Mouse (Mus musculus): ENCODE results near the gene Ccng2. TPM values are rescaled to one million over a fixed set of nuclear protein-coding genes. Genes with fewer than 3 reads are reported as not detected.

The Ccng2 gene
- total RNA-seq, 2 experiments from 2014 or later = 8.6 to 9.7 TPM

DNA sequence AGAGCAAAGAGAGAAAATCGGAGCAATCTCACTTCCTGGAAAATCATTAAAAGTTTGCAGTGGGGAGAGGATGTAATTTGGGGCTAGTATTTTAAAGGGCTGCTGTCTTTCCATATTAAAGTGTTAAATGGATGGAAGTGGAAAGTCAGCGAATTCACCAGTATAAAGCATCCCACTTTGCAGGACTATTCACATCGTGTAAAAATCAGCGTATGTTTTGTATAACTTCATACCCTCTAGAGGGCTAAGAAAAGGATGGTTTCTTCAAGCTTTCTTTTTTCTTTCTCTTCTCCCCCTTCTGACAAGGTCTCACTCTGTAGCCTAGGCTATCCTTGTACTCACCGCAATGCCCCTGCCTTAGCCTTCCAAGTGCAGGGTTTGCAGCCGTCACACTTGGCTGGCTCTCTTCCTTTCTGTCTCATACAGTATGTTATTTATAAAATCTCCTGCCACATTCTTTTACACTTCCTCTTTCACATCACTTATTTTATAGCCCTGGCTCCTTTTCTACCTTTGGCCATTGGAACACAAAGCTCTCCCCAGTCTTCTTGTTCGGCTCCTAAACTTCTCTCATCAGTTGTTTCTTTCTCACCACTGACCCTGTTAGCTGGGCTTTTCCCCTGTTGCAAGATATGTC, 1.8 kb upstream of the Ccng2 start:
- intact Hi-C loops (cut with DNase I) = loop anchor here (5.0 to 10.0 kb wide), 2 partner anchors 173 to 1300 kb away; partner anchors contain the start of genes Rchy1 and Sept11
- Histone ChIP-seq H3K4me3 (peak overlapping the region; percentile 100), H3K27ac (peak overlapping the region; percentile 97)
- no peak for TF ChIP-seq CTCF (IDR thresholded peaks at IDR 0.05)
- DNase-seq = no peak

DNA sequence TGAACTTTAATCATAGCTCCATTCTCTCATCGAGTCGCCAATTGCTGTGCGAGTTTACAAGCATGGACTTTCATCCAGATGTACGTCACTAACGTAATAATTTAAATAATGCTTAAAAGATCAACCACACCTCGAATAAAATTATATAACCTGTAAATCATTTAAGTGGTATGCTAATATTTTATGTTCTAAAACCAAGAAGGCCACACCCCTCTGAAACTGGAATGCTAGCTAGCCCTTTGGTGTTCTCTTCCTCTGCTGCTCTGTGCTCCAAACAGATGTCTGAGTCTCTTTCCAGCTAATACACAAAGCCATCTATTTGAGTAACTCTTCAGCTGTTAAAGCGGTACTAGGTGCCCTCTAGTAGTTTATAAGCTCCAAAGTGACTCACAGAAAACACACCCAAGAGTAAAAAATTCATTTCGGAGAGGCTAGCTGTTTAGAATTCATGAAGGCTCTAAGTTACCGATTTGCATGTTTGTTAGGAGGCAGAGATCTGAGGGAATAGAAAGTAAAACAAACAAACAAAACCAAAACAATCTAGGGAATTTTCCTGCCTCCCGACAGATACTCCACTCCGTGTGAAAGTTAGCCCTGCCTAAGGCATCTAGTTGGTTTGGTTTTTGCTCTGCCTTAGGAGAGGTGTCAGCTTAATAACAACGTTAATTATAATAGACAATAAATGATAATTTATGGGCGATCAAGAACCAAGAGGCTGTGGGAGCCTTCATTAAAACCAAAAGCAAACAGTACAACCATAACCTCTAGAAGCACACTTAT, 1.1 kb upstream of the Ccng2 start:
- no peak for DNase-seq
- intact Hi-C loops (cut with DNase I) = loop anchor here (5.0 to 10.0 kb wide), 2 partner anchors 174 to 1301 kb away; partner anchors contain the start of genes Rchy1 and Sept11
- no peak for TF ChIP-seq CTCF (IDR thresholded peaks at IDR 0.05)
- Histone ChIP-seq H3K4me3 (peak overlapping the region; percentile 100), H3K27ac (peak overlapping the region; percentile 97)

DNA sequence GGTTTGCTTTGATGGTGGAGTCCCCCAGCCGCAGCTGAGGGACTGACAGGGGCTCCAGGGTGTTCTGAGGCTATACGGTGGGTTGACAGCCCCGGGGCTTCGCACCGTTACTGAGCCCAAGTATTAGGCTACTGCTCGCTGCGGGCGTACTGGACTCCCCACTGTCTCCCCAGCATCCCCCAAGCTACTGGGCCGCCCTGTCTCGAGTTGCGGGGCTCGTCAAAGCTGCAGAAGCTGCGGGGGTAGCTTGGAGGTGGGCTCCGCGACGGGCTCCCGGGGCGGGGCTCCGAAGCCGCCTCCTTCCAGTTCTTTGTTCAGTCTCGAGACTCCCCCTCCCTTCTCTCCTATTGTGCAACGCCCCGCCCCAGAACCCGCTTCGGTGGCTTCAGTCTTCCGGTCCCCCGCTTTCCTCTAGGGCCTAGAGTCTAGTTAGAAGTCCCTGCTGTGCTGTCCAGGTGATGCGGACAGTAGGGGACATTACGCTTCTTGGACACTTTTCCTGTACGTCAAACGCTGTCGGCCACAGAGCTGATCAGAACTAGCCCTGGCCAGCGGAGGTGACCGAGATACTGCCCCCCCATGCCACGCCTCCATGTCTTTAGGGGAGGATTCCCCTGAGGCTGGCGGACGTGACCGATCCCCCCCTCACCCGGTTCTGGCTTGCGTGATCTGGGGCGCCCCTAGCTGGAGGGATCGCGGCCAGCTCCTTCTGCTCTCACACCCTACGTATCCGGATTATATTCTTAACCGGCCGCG, 972 bp downstream of the Ccng2 start:
- peak; percentile 81 for DNase-seq
- peak overlapping the region; percentile 97 for H3K27ac ChIP-seq
- intact Hi-C loops (cut with DNase I) = loop anchor here (1.0 to 10.0 kb wide), 3 partner anchors 62 to 1303 kb away; partner anchors contain the start of genes 2010109A12Rik, Ccni, Rchy1 and Sept11
- peak overlapping the region; percentile 100 for H3K4me3 ChIP-seq
- peak; percentile 54 for TF ChIP-seq CTCF (IDR thresholded peaks at IDR 0.05)

DNA sequence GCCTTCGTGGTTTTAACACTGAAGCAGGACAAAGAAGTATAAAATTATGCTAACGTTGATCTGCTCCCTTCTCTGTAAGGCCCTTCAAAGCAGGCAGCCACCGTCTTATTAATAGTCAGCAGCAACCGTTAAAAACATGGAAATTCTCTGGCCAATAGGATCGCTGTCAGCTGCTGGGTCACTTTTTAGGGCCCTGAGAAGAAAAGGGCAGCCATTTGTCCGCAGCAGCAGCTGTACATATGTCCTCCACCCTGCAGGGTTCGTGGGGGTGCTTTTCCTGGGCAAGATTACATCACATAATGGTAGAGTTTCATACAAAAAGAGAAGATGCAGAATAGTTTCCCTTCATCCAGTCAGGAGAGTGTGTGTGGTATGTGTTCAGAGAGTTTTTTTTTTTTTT, 3.0 kb downstream of the Ccng2 start:
- no peak for TF ChIP-seq CTCF (IDR thresholded peaks at IDR 0.05)
- no peak for DNase-seq
- Histone ChIP-seq H3K4me3 (no peak overlapping the region), H3K27ac (no peak overlapping the region)
- intact Hi-C loops (cut with DNase I) = no loop called here

GRCm38 (mm10) chr5:93270721-93271120, 3.7 kb downstream of the Ccng2 start:
- TF ChIP-seq CTCF (IDR thresholded peaks at IDR 0.05) = no peak
- no peak for DNase-seq
- H3K4me3 ChIP-seq = no peak overlapping the region
- H3K27ac ChIP-seq = no peak overlapping the region
- intact Hi-C loops (cut with DNase I) = no loop called here

- H3K27ac ChIP-seq = peak overlapping the region; percentile 61; the same call in 1 of the 2 replicates
- peak; percentile 73 for DNase-seq
- TF ChIP-seq CTCF (IDR thresholded peaks at IDR 0.05) = no peak
- 0 out of 2 replicates have a peak overlapping the region, but pooled peaks have one; percentile 3 for H3K4me3 ChIP-seq
- intact Hi-C loops (cut with DNase I) = no loop called here
Observed at GRCm38 (mm10) chr5:93282446-93283107, 15.5 kb downstream of the Ccng2 start.

GRCm38 (mm10) chr5:93283109-93283508, 16.1 kb downstream of the Ccng2 start:
- H3K27ac ChIP-seq = peak overlapping the region; percentile 35; the same call in 1 of the 2 replicates
- 0 out of 2 replicates have a peak overlapping the region, but pooled peaks have one; percentile 11 for H3K4me3 ChIP-seq
- no peak for TF ChIP-seq CTCF (IDR thresholded peaks at IDR 0.05)

GRCm38 (mm10) chr5:93288553-93288952, 21.5 kb downstream of the Ccng2 start:
- no peak overlapping the region for H3K27ac ChIP-seq
- H3K4me3 ChIP-seq = no peak overlapping the region
- DNase-seq = no peak
- intact Hi-C loops (cut with DNase I) = no loop called here
- no peak for TF ChIP-seq CTCF (IDR thresholded peaks at IDR 0.05)

More at GRCm38 (mm10) chr5:93283109-93283508, 16.1 kb downstream of the Ccng2 start:
- DNase-seq = peak; percentile 47
- intact Hi-C loops (cut with DNase I) = no loop called here

DNA sequence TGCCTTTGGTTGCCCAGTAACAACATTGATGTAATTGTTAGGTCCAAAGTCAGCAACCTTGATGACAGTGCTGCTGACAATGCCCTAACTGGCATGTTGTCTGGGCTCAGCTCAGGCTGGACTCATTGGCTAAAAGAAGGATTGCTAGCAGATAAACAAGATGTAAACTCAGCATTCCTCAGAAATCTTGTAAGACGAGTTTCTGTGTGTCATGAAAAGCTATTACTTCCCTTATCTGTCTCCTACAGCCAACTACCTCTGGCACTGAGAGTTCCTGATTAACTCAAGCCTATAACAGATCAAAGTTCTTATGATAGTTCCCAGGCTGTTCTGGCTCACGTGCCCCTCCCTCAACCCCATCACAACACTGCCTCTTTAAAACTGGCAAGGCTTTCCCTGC, 23.2 kb downstream of the Ccng2 start:
- no peak for DNase-seq
- Histone ChIP-seq H3K27ac (no peak overlapping the region), H3K4me3 (no peak overlapping the region)
- TF ChIP-seq CTCF (IDR thresholded peaks at IDR 0.05) = no peak
- intact Hi-C loops (cut with DNase I) = no loop called here

GRCm38 (mm10) chr5:93296341-93296746, 29.3 kb downstream of the Ccng2 start:
- no peak for TF ChIP-seq CTCF (IDR thresholded peaks at IDR 0.05)
- H3K4me3 ChIP-seq = no peak overlapping the region
- DNase-seq = peak; percentile 38
- H3K27ac ChIP-seq = no peak overlapping the region
- intact Hi-C loops (cut with DNase I) = no loop called here

GRCm38 (mm10) chr5:93296754-93297153, 29.7 kb downstream of the Ccng2 start:
- no peak for DNase-seq
- no peak for TF ChIP-seq CTCF (IDR thresholded peaks at IDR 0.05)
- intact Hi-C loops (cut with DNase I) = no loop called here
- Histone ChIP-seq H3K27ac (no peak overlapping the region), H3K4me3 (no peak overlapping the region)

GRCm38 (mm10) chr5:93297311-93297710, 30.3 kb downstream of the Ccng2 start:
- H3K4me3 ChIP-seq = no peak overlapping the region
- no peak overlapping the region for H3K27ac ChIP-seq
- TF ChIP-seq CTCF (IDR thresholded peaks at IDR 0.05) = no peak
- no peak for DNase-seq
- intact Hi-C loops (cut with DNase I) = no loop called here
